Mouse (Mus musculus) olfactory bulb, adult 2 months (tissue): ENCODE results near the gene Zmym5. TPM values are rescaled to one million over a fixed set of nuclear protein-coding genes. Genes with fewer than 3 reads are reported as not detected.
"Not testable (repeated sequence)": the region's sequence is repeated elsewhere in the genome, so short reads cannot be mapped to it uniquely, and the experiment has no call there.

ENCODE experiments used
- H3K27ac ChIP-seq: fragments of 200-500 bp; 2 replicates; pipeline ENCODE4 v1.5.1; 2012; ENCODE audit warnings: low read depth, low read length; ENCODE audit not compliant: insufficient read depth
- H3K4me1 ChIP-seq: fragments of 200-500 bp; 2 replicates; pipeline ENCODE4 v1.6.1; 2012; ENCODE audit warnings: low read length; ENCODE audit not compliant: control insufficient read depth, insufficient read depth
- H3K4me3 ChIP-seq: fragments of 200-500 bp; 2 replicates; pipeline ENCODE4 v1.5.1; 2012; ENCODE audit warnings: mild to moderate bottlenecking, low read depth, low read length, moderate library complexity; ENCODE audit not compliant: insufficient read depth
- CTCF ChIP-seq: fragments of 200-500 bp; IDR thresholded peaks from 2 replicates; pipeline ENCODE4 v1.5.1; 2012; ENCODE audit warnings: low read depth, mild to moderate bottlenecking, low read length, moderate library complexity; ENCODE audit not compliant: insufficient read depth
- POLR2A ChIP-seq: fragments of 200-500 bp; IDR thresholded peaks from 2 replicates; pipeline ENCODE4 v1.6.1; 2012; ENCODE audit warnings: mild to moderate bottlenecking, low read depth, low read length, moderate library complexity; ENCODE audit not compliant: insufficient read depth
- WGBS: fragments of 180-500 bp; shearing (Covaris S2); methylation state at CpG from one replicate; pipeline ENCODE4 v1.1.7; 2018; 5-methylcytosine and 5-hydroxymethylcytosine counted together
- polyA plus RNA-seq: library from polyadenylated mRNA; stranded (reverse); fragments of >200 nt; gene quantifications from 2 replicates; pipeline ENCODE4 v1.2.4, GENCODE M21; 2012; ENCODE audit warnings: low replicate concordance; ENCODE audit not compliant: missing spikeins, insufficient read depth, insufficient read length

Zmym5 gene
- polyA plus RNA-seq, 1 experiment = not detected

DNA sequence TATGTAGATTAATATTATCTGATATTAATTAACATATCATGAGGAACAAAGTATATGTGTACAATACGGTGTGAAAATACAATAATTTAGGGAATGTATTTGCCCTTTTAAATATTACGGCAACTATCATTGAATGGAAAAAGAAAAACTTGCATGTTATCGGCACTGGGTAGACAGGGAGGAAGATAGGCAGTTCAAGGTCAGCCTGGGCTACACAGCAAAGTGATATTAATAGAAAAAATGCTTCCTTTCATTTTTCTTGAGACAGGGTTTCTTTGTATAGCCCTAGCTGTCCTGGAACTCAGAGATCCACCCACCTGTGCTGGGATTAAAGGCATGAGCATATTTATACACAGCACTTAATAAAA lies 32.6 kb downstream of the Zmym5 start:
- WGBS = 17% methylated on average over 3 of the region's 3 CpGs
- peaks cover 6% of the 10 kb centered on the region; the same call in 1 of the 2 replicates for H3K4me1 ChIP-seq
- H3K4me3 ChIP-seq = peak overlapping the region; percentile 60
- TF ChIP-seq CTCF (no peak), POLR2A (no peak)
- peak overlapping the region; percentile 65 for H3K27ac ChIP-seq

DNA sequence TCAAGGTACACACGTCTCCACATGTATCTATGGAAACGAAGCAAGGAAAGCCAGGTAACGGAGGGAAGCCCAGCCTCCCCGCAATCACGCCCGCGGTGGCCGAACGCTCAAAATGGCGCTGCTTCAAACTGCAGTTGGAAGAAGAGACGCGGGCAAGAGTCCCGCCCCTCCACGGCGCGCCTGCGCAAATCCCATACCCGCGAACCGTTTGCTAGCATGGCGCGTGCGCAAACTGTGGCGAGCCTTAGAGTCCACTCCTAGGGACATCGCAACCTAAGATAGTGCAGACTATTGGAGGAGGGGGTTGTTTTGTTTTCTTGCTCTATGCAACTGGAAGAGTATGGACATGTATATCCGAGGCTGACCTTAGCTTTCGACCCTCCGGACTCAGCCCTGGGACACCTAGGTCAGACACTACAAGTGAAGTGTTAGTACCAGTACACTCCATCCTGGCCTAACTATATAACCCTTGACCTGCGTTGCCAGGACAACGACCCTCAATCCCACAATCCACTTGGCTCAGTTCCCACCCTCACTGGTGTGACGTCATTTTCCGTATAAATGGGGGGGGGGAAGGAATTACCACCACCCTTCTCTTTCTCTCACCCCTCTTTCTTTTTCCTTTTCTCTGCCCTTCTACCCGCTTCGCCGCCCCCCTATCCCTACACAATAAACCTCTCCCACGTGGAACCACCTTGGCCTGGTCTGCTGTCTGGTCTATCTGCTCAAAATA lies 33.1 kb downstream of the Zmym5 start, which contains the start of gene Pspc1:
Gene Pspc1 (minus strand): TSS at position 117 of the 733 bp plus-strand sequence.
- H3K4me3 ChIP-seq = peak within 1 kb of the TSS; percentile 60
- H3K4me1 ChIP-seq = peaks cover 6% of the 10 kb centered on the region; the same call in 1 of the 2 replicates
- peak within 1 kb of the TSS; percentile 80 for H3K27ac ChIP-seq
- peak; percentile 93 for TF ChIP-seq POLR2A
- no peak for TF ChIP-seq CTCF
- WGBS = under 1% methylated on average over 36 of the region's 36 CpGs

DNA sequence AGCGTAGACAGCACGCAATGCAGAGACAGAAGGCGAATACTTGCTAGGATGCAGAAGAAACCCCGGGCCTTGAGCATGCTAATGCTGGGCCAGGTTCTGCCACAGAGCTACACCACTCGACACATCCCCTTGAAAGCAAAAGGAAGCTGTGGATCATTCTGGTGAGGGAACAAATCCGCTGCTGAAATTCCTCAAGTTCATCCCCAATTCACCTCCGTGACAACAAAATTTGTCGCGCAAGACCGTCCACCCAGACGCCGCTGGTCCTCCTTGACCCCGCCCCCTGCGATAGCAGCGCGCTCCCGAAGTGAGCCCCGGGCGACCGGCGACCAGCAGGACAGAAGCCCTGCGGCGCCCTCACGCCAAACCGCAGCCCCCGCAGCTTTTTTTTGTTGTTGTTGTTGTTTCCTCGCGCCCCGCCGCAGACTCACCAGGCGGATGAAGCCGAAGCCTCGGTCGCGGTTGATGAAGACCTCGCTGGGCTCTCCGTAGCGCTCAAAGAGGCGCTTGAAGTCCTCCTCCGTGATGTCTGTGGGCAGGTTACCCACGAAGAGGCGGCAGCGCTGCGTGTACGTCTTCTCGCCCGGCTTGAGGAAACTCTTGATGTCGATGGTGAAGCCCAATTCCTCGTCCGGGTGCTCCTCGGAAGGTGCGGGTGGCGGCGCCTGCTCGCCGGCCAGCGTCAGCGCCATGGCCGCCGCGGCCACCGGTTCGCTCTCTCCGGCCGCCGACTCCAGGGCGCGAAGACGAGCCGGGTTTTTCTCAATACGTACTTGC lies 34.0 kb downstream of the Zmym5 start:
- H3K4me1 ChIP-seq = peaks cover 6% of the 10 kb centered on the region; the same call in 1 of the 2 replicates
- TF ChIP-seq POLR2A (no peak), CTCF (no peak)
- H3K27ac ChIP-seq = peak overlapping the region; percentile 80
- peak overlapping the region; percentile 60 for H3K4me3 ChIP-seq
- under 1% methylated on average over 71 of the region's 71 CpGs for WGBS

DNA sequence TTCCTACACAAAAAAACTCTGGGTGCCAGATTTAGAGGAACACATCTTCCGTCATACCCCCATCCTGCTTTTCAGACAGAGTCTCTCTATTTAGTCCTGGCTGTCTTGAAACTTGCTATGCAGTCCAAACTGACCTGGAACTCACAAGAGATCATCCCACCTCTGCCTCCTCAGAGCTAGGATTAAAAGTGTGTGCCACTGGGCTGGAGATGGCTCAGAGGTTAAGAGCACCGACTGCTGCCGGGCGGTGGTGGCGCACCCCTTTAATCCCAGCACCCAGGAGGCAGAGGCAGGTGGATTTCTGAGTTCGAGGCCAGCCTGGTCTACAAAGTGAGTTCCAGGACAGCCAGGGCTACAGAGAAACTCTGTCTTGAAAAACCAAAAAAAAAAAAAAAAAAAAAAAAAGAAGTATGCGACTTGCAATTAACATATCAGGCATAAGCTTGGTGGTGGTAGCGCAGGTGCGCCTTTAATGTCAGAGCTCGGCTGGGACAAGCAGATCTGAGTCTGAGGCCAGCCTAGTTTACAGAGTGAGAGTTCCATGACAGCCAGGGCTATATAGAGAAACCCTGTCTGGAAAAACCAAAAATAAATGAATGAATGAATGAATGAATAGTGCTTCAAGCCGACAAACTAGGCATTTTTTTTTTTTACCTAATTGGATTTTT lies 34.8 kb downstream of the Zmym5 start:
- TF ChIP-seq CTCF = no peak
- TF ChIP-seq POLR2A = no peak
- Histone ChIP-seq H3K4me3 (peak overlapping the region; percentile 60), H3K27ac (no peak overlapping the region), H3K4me1 (peaks cover 6% of the 10 kb centered on the region; the same call in 1 of the 2 replicates)
- WGBS = 10% methylated on average over 11 of the region's 11 CpGs

DNA sequence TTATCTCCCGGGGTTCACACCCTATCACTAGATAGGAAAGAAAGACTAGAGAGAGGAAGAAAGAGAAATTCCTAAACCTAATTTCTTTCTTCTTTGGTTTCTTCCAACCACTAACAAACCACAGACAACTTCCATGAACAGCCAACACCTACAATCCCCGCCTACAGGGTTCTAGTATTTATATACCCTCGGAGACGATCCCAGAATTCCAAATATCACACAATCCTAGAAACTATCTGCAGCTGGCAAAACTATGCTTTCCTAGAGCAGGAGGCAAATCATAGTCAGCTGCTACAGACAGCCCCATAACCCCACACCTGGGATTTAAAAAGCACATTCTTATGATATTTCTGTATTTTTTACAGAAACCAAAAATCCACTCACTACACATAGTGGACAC lies 36.1 kb downstream of the Zmym5 start:
- TF ChIP-seq POLR2A (no peak), CTCF (no peak)
- Histone ChIP-seq H3K27ac (no peak overlapping the region), H3K4me3 (no peak overlapping the region), H3K4me1 (peaks cover 6% of the 10 kb centered on the region; the same call in 1 of the 2 replicates)
- WGBS = 40% methylated on average over 4 of the region's 4 CpGs

DNA sequence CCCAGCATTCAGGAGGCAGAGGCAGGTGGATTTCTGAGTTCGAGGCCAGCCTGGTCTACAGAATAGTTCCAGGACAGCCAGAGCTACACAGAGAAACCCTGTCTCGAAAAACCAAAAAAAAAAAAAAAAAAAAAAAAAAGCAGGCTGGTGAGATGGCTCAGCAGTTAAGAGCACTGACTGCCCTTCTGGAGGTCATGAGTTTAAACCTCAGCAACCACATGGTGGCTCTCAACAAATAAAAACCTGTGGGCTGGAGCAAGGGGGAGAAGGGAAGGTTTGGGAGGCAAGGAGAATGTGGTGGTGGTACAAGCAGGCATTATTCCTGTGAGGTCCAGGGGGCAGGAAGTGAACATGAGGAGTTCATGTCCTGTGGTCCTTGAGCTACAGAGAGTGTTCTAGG lies 45.1 kb downstream of the Zmym5 start:
- H3K4me3 ChIP-seq, H3K4me1 ChIP-seq, H3K27ac ChIP-seq: not testable (repeated sequence)
- WGBS = 91% methylated on average over 2 of the region's 2 CpGs

DNA sequence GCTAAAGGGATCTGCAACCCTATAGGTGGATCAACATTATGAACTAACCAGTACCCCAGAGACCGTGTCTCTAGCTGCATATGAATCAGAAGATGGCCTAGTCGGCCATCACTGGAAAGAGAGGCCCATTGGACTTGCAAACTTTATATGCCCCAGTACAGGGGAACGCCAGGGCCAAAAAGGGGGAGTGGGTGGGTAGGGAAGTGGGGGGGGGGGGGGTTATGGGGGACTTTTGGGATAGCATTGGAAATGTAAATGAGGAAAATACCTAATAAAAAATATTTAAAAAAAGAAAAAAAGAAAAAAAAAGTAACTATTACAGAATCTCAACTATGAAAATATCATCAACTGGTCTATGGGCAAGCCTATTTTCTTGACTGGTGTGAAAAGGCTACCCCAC lies 46.4 kb downstream of the Zmym5 start:
- 86% methylated on average over 3 of the region's 3 CpGs for WGBS

DNA sequence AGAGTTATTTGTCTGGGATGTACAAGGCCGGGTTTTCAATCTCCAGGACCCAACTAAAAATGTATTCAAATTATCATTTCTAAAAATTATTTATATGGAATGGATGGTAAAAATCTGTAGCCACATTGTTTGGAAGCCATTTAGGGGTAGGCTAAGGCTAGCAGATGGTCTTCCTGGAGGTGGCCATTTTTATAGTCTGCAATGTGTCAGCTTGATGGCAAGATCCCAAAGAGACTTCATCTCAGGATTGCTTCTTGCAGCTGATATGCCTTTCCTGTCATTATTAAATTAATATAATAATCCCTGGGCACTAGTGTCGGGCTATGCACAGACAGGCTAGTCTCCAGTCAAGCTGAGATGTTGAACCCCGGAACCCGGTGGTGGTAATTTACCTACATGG lies 60.2 kb downstream of the Zmym5 start:
- peaks cover 2% of the 10 kb centered on the region; the same call in 1 of the 2 replicates for H3K4me1 ChIP-seq
- no peak overlapping the region for H3K27ac ChIP-seq
- TF ChIP-seq CTCF (no peak), POLR2A (no peak)
- 85% methylated on average over 4 of the region's 4 CpGs for WGBS
- no peak overlapping the region for H3K4me3 ChIP-seq

More for the DNA sequence above, 46.4 kb downstream of the Zmym5 start:
- H3K4me1 ChIP-seq, H3K4me3 ChIP-seq, H3K27ac ChIP-seq: not testable (repeated sequence)

Other genes starting within 250 kb of the Zmym5 start
- not detected in 2 replicates for gene Cenpj, start 236.3 kb downstream of the Zmym5 start, polyA plus RNA-seq
- 71.6 TPM in 1 of 2 replicates, not detected in the other for gene Parp4, start 236.1 kb downstream of the Zmym5 start, polyA plus RNA-seq
- not detected in 2 replicates for gene Mphosph8, start 143.5 kb downstream of the Zmym5 start, polyA plus RNA-seq
- gene Pspc1, start 33.4 kb downstream of the Zmym5 start, polyA plus RNA-seq = not detected in 2 replicates
- 233 and 330 TPM in 2 replicates for gene Zmym2, start 74.9 kb upstream of the Zmym5 start, polyA plus RNA-seq
- gene Gja3, start 246.4 kb upstream of the Zmym5 start, polyA plus RNA-seq = not detected in 2 replicates